Mouse (Mus musculus): Measurements from ENCODE around the gene Tex29.
"Not testable (repeated sequence)": the region's sequence is repeated elsewhere in the genome, so short reads cannot be mapped to it uniquely, and the experiment has no call there.

The Tex29 gene

DNA sequence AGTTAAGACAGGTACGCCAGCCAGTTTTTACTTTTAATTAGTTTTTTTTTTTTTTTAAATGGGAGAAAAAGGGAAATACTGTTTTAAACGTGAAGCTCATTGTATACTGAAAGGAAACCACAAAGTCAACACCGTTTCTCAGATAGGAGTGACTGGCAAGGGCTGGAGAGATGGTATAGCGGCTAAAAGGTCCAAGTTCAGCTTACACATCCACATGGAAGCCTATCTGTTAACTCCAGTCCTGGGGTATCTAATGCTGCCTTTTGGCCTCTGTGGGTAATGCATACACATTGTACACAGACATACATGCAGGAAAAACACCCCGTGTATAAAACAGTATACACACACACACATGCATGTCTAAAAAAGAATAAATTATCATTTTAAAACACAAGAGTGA lies 8.3 kb upstream of the Tex29 start:
- DNase-seq, result no peak

DNA sequence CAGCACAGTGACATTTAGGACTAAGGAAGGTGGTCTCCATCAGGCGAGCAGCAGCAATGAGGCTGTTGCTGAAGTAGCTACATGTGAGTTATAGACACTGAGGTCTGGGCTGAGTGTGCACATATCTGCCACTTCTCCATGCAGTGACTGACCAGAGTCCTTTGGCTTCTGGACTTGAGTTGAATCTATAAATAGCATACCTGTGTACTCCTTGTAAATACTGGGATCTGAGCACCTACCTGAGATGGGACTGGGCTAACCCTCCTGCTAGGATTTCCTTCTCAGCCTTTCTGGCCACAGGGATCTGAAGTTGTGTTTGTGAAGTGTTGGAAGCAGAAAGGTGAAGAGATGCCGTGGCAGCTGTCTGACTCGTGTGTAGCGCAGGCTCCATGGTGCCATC lies 7.1 kb upstream of the Tex29 start:
- DNase-seq, result no peak

DNA sequence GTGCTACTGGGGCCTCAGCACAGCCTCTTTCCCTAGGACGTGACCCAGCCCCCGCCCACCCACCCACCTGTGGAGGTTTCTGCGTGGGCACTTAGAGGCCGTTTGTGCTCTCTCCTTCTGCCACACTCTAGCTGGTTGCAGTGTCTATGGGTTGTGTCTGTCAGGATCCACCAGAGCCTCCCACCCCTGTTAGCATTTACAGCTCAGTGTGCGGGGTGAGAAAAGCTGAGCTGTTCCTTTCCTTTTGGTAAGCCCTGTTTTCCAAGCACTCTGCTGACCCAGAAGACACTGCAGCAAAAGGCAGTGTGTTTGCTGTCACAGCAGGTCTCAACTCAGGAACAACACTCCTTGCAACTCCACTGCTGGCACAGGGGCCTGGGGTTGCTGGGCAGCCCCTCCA lies 6.1 kb upstream of the Tex29 start:
- no peak for DNase-seq

DNA sequence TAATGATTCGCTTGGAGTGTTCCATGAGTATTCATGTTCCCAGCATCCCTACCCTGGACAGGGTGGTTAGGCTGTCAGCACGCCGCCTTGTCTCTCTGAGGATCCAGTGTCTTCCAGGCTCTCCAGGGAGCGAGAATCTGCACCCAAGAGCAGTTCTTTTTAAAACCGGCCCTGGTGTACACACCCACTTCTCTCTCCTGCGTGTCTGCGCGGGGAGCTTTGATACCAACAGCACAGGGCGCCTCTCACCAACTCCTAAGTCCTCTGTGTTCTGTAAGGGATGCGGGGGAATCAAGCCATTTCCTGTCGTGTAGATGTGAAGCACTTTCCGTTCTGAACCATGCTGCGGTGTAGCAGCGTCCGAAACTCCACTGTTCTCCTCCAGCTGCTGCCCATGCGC lies 5.6 kb upstream of the Tex29 start:
- no peak for DNase-seq

DNA sequence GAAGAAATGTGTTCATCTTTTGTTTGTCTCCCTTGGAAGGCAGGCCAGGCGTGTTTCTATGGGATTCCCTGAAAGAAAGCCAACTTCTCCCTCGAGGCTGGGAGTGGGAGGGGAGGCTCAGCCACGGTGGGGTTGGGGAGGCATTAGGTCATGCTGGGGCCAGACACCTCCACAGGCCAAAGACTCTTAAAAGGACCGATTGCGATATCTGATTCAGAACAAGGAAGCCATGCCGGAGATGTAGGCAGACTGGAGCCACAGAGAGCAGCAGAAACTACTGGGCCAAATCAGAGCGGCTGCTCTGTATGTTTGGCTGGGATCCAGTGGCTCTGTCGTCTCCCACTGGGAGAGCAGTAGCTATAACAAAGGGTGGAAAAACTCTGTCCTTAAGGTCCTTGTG lies 1.3 kb downstream of the Tex29 start:
- no peak for DNase-seq

DNA sequence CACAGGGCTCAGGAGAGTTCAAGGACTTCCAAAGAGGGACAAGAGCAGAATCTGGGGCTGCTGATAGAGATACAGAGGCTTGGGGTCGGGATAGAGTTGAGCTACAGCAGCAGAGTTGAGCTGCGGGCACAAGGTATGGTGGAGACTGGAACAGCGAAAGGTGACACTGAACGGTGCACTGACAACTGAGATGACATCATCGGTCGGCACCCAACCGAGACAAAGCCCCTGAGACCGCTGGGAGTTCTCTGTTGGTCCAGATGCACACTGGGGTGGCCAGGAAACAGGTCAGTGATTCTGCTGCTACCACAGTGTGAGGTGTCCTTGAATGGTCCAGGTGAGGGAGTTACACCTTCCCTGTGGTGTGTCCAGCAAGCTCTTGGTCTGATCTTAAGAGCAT lies 2.5 kb downstream of the Tex29 start:
- no peak for DNase-seq

DNA sequence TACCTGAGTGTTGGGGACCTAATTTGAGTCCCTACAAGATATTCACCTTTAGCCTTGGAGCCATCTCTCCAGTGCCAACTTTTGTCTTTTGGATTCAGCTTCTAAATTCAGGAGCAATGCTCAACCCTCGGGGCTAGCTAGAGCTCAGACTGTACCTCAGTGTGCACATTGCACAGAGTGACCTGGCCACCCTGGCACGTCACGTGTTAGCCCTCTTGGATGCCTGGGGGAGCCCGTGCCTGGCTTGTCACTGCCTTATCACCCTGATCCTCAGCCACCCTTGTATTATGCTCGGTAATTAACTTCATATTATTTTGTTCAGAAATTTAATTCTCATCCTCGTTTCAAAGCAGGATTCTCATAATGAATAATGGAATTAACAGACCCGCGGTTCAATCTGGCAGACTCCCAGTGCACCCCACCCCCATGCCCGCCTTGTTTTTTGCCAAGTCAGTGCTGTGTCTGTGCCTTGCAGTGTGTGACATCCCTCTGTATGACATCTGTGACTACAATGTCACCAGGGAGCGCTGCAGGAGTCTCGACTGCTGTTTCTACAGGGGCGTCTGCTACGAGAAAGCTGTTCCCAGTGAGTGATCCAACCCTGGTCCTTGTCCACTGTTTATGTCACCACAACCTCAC lies 3.5 kb downstream of the Tex29 start:
- DNase-seq, result no peak

DNA sequence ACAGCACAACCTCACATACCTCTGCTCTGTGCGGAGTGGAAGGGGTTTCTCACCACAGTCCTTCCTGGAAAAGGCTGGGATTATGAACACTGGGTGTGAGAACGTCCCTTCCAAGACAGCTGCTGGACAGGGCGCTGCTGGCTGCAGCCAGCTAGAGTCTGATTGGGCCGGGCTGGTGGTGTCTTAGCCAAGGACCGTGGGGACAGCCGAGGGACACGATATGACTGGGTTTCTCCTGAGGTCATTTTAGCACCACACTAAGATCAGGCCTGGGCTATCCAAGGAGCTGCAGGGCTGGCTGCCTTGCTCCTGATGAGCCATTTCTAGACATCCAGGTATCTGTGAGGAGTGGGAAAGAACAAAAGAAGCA lies 4.0 kb downstream of the Tex29 start:
- DNase-seq, result no peak

DNA sequence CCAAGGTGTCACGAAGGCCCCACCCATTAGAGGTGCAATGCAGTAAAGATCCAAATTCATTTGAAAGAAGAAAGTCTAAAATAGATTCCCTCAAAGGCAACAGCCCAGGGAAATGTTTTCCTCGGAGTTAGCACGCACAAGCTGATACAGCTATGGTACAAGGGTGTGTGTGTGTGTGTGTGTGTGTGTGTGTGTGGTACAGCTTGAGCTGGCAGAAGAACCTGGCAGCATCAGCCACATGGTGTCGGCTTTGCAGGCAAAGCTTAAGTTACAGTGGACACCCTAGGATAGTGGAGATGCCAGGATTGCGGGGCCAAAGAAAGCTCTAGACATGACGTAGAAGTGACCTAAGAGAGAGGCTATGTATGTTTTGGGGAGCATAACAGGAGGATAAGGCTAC lies 6.5 kb downstream of the Tex29 start:
- DNase-seq, result no peak

DNA sequence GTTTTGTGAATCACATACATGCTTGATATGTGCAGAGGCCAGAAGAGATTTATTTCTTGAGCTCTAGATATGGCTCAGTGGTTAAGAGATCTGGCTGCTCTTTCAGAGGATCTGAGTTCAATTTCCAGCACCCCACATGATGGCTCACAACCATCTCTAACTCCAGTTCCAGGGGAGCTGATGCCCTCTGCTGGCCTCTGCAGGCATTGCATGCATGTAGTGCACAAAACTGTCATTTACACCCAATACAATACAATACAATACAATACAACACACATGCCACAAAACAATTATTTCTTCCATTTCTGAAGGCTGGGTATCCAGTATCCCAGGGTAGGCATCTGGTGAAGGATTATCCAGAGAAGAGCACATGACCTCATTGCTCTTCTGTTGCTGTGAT lies 27.6 kb downstream of the Tex29 start:
- no peak for DNase-seq

DNA sequence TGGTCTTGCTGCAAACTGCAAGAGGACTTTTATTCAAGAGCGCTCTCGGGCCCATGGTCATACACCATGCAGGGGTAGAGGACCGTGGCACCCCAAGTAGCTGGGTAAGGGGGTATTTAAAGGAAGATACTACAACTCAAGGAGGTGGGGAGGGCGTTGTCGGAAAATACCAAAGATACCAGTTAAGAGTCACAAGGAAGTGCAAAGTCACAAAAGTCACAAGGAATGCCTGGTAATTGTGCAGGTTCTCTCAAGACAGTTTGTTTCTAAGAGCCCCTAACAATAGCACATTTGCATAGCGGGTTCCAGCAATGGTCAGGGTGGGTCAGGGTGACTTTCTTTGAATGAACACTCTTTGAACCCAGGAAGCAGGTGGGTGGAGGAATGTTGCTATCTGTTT lies 34.0 kb downstream of the Tex29 start:
- not testable (repeated sequence) for DNase-seq

DNA sequence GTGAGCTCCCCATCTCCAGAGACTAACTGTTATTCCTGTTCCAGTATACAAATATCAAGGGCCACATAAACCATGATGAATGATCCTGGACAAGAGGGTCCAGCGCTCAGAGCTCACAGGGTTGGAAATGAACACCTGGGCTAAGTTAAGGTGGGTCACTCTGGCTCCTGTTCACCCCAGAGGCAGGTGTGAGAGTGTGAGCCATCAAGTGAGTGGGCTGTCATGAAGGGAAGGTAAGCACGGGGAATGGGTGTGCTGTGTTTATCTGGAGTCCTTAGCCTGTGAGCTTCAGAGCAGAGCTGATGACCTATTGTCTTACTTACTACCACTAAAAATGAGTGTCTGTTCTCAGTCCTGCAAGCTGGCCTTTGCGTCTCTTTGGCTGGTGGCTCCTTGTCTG lies 44.4 kb downstream of the Tex29 start:
- DNase-seq, result no peak

DNA sequence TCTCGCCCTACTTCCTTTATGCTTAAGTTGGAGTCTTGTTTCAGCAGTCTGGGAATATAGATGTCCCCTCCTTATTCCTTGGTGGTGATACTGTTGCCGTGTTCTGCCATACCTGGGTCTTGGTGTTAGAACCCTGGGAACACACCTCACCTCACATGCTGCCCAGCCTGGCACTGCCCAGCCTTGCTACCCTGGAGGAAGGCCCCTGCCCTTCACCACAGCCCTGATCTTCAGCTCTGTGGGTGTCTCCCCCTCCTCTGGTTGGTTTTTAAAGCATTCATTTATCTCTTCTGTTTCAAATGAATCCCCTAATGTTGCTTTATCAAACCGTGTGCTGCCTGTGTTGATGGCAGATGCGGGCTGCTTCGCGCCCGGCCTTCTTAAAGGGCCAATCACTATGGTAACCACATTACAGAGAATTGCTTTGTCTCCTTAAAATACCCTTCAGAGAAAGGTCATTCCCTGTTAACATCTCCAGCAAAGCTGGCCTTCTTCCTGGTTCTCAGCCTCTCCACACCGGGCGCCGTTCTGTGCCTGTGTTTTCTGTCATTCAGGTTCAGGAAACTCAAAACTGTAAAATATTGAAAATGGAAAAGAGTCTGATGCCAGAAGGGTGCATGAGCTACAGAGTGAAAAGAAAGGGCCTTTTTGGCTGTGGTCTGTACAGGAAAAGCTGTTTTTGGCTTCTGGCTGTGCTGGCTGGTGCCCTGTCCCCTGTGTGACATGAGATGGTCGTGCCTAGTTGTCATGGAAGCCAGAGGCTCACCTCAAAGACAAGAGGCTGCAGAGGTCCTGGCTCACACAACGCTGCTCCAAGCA lies 45.8 kb downstream of the Tex29 start:
- no peak for DNase-seq

DNA sequence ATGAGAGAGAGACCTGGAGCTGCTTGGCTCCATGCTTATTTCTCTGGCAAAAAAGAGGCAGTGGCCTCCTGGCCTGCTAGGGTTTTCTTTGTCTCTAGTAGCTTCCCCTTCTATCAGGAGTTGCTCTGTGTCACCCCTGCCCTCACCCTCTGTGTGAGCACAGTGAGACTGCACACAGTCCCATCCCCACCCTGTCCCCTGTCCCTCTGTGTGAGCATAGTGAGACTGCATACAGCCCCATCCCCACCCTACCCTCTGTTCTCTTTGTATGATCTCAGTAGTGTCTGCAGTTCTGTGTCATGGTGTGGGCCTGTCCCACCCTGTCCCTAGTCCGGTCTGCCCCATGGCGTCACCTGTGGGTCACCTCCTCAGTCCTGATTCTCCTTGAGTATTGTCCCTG lies 46.5 kb downstream of the Tex29 start:
- no peak for DNase-seq

DNA sequence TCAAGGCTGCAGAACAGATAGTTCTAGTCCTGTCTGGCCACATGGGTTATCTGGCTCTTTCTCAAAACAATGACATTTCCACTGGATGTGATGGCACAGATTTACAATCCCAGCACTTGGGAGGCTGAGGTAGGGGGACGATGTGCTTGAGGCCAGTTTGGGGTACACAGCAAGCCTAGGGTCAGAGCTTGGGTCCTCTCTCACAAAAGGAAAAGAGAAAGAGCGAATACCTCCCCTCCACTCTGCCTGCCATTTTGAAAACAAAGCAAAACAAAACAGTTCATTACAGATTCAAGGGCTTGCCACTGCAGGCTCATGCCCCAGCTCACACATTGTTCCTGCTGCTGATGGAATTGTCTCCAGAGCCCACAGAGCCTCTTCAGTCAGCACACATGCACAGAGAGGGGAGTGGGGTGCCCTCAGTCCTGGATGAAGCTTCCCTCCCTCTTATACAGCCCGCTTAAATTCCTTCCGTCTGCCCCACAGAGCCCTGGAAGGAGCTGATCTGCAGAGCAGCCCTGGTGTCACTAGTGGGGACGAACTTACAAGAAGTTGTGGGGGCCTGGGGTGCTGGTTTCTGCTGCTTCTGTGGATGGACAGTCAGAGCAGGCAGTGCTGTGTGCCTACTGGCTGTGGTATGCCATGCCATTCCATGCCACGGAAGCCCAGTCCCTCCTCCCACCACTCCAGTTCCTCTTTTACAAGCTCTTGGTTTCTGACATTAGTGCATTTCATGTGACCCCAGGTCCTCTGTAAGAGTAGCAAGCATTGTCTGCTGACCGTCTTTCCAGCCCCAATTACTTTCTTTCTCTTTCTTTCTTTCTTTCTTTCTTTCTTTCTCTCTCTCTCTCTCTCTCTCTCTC lies 49.1 kb downstream of the Tex29 start:
- no peak for DNase-seq

DNA sequence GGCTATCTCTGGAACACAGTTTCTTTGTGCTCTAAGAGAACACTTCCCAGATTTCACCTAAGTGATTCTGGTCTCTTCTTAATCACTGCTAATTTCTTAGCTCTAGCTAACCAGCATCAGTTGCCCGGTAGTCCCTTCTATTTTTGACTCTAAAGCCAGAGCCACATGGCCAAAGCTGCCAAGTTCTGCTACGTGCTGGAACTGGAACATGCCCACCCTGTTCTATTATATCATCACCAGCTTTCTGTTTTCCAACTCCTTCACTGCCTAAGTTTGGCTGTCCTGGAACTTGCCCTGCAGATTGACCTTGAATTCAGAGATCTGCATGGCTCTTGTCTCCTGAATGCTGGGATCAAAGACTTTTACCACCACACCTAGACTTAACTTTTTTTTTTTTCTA lies 52.5 kb downstream of the Tex29 start:
- no peak for DNase-seq

DNA sequence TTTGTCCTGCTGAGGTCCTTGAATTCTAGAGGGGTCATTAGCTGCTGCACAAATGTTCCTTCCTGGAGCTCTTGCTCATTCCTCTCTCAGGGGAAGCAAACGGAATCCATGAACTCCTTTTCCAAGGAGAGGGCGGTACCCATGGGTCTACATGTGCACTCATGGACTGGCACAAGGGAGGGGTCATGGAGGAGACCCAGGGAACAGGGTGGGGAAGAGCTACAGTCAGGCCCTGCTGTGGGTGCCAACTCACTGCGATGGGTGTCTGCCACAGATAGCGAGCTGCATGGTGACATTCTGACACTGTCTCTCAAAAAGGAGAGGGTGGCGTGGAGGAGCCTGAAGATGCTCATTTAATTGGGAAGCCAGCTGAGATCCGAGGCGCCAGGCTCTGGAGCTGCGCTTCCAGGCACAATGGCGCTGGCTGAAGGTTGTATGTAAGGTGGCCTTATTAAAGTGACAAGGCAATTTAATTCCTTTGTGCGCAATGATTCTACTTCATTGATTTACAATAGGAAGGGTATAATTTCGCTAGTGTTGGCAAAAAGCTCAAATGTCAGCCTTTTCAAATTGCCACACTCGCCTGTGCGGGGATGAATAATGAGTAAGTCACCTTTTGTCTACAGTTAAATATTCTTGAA lies 55.9 kb downstream of the Tex29 start:
- DNase-seq, result no peak

DNA sequence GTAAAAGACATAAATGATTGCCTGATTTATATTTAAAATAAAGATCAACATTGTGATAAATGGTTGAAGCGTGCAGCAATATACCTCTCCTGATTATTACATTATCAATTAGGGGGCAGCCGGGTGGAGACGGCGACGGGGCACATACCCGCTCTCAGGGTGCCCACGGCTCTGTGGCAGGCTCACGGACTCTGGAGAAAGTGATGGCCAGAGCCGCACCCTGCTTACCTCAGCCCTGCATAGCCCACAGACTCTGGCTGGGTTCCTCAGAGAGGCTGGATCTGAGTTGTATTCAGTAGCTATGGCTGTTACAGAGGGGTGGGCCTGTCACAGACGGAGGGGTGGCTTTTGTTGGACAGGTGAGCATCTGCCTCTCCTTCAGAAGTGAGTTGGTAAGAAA lies 56.4 kb downstream of the Tex29 start:
- no peak for DNase-seq

DNA sequence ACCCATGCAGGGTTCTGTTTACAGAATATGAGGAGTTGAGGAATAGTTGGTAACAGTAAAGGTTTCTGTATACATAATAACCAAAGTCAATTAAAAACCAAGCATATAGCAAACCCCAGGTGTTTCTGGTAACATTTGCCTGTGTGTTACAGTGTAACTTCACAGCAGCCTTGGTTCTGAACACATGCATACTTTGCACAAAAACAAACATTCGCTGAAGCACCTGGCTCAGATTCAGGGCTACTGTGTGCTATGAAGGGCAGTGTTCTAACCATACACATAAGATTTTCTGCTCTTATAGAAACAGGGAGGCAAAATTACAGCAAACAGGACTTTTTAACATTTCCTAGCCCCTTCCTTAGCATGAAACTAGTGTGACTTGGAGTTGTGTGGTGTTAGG lies 58.5 kb downstream of the Tex29 start:
- no peak for DNase-seq
